Mouse (Mus musculus): ENCODE measurements around the gene Chchd10.

Chchd10 gene

DNA sequence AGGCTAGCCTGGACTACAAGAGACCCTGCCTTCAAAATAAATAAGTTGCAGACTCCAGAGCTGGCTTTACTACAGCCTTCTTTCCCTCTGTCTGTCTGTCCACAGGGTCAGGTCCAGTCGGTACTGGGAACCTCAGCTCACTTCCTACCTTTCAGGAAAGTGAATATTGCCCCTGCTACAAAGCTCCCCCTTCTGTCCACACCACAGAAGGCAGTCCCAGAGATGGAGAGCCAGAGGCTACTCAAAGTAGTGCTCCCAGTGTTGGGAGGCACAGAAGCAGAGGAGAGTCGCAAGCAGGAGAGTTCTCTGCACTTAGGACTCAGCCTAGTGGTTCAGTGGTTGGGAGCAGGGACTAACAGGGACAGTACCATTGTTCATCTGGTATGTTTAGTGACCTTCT, 8.6 kb upstream of the Chchd10 start:
- no peak for DNase-seq (ENCODE audit: low spot score)

DNA sequence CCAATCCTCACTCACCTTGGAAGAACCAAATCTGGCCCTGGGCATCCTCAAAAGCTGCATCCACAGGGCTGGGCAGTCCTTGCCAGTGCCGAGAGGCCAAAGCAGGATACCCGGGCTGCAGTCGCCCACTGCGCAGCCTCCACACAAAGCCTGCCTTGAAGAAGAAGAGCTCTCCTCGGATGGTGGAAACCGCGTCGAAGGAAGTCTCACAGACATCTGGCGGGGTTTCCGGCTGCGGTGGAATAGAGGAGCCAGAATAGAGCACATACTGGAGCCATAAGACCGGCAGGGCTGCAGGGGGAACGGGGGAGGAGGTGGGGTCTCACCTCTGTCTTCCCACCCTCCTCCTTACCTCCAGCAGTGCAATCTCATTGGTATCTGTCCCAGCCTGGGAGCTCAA, 6.5 kb upstream of the Chchd10 start:
- no peak for DNase-seq (ENCODE audit: low spot score)

DNA sequence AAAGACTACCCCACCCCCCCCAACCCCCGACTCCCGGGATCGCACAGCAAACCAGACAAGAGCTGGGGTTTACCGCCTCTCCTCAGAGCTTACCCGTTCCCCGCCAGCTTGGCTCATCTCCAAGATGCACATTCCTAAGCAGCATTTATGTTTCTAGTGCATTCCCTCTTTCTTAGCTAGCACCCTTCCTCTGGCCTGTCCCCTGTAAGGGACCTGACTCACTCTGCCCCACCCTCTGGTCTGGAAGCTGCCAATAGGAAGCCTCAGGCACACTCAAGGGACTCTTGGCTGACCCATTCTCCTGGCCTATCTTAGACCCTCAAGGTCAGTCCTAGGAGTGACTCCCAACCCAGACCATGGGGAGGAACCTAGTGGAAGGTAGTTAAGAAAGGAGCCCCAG, 2.6 kb upstream of the Chchd10 start:
- peak; percentile 37 for DNase-seq (ENCODE audit: low spot score)

DNA sequence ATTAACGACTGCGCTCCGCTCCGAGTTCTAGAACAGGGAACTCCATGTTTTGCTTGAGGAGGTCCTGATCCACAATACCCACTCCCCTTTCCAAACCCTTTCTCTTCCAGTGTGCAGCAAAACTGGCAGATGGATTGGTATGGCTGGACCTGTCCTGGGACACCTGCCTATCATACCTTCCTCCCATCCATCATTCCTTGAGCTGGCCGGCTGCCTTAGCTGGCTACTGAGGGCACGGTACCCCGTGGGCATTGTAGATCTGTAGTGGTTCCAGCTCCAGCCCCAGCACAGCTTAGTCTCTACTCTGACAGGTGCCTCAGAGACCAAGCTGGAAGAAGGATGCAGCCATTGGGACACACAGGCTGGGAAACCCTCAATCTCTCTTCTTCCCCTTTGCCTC, 1.6 kb upstream of the Chchd10 start:
- no peak for DNase-seq (ENCODE audit: low spot score)

DNA sequence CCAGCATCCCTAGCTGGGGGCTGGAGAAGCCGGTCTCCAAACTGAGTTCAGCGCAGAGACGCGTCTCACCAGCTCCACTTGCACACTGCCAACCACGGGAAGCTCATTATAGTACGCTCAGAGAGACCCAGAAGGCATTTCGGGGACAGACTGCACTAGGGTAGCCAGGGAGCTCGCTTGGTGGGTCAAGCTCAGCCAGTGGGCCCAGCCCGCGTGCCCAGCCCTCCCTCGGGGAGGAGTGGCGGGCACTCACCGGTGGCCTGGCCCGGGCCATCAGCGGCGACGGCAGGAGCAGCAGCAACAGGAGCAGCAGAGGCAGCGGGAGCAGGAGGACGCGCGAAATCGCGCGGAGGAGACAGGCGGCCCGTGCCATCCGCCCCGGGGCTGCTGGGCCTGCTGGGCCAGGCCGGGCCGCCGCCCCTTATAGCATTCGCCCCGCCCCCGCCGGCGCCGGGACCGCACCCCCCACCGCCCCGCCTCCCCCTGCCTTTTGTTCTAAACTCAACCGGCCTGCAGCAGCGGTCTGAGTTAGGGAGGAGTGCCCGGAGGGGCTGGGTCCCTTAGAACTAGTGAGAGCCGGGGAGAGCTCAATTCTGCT, 750 bp upstream of the Chchd10 start:
- DNase-seq (ENCODE audit: low spot score): peak; percentile 72

DNA sequence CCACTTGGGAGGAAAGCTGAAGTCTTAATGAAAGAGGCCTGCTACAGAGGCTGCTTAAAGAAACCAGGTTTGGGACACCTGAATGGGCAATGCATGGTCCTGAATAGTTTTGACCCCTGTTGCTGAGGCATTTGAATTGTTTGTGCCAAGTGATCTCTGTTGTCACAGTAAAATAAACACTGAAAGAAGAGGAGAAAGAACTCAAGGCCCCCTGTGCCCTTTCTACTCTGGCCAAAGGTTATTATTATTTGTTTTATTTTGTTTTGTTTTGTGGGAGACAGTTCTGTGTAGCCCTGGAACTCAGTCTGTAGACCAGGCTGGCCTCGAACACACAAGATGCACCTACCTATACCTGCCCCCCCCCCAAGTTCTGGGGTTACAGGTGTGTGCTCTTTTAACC, 2.1 kb downstream of the Chchd10 start:
- DNase-seq (ENCODE audit: low spot score): no peak

DNA sequence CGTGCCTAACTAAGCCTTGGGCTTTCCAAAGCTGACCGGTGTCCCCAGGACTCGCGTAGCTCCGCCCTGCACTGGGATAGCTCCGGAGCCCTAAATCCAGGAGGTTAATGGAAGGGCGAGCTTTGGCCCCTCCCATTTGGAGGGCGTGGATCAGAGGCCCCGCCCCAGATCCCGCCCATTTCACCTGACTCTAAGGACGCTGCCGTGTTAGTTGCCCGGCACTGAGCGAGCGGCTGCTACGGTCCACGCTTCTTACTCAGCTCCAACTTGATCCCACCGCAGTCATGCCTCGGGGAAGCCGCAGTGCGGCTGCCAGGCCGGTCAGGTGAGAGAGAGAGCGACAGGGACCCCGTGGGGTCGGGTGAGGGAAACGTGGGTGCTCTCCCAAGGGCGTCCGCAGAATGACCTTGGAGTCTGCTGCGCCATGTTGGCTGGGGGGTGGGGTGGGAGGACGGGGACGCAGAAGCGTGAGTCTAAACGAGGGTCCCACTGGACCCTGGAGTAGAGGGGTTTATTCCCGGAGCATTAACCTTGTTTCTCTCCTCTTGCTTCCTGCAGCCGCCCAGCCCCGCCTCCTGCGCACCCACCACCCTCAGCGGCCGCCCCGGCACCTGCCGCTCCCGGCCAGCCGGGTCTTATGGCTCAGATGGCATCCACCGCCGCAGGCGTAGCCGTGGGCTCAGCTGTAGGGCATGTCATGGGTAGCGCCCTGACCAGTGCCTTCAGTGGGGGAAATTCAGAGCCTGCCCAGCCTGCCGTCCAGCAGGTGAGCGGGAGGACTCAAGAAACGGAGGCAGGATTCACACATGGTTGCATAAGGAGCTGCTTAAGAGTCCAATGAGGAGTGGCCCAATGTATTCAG, 3.0 kb downstream of the Chchd10 start, which contains the start of gene Mmp11:
Gene Mmp11 (minus strand): TSS at position 817 of the 862 bp plus-strand sequence.
- DNase-seq (ENCODE audit: low spot score): peak; percentile 88

DNA sequence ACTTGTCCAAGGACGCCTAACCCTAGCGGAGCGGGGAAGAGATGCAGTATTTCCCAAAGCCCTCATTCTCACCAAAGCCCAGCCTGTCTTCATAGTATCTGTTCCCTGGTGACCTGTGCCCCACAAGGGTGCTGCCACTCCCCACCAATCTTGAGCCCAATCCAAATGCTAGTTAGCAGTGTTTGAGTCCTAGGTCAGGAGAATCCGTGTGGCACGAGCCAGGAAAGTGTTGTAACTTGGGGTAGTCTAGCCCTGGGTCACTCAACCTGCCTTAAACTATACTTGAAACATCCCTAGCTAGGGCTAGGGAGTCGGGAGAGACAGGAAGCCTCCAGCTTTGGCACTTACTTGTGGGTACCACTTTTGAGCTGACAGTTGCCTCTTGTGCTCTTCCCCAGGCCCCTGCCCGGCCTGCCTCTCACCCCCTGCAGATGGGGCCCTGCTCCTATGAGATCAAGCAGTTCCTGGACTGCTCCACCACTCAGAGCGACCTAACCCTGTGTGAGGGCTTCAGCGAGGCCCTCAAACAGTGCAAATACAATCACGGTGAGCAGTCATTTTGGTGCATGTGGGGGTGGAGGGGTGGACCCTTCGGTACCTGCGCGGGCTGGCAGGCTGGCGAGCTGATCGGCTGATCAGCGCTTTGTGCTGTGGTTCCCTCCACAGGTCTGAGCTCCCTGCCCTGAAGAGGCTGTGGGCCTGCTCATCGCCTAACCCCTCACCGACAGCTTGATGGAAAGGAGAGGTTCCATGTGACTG, 4.2 kb downstream of the Chchd10 start:
- peak; percentile 26 for DNase-seq (ENCODE audit: low spot score)

DNA sequence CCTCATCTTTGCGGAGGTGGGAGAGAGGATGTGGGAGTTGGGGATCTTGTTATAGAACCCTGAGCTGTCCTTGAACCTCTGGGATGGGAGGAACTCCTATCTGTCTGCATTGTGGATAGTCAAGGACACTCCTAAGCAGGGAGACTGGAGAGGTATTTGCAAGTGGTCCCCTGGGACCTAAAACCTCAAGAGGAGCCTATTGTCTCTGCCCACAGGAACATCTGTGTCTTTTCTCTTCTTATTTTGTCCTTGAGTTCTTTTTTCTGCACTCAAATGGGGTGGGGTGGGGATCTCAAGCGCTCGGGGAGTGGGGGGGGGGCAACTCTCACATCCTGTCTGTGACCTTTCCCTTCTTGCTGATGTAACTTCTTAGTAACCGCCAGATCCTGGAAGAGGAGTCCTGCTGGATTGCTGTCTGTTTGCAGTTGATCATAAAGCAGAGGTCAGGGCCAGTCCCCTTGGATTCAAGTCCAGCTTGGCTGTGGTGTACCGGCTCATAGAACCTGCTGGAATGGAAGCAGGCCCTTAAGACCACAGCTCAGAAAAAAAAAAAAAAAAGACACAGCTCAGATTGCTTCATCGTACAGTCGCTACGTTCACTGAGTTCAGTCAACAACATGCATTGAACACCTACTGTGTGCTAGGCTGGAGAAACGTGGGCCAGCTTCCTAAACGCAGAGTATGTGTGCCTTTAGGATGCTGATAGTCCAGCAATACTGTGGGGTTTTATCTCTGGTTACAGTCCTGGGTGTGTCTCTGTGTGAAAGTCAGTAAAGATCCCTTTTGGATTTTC, 5.1 kb downstream of the Chchd10 start:
- DNase-seq (ENCODE audit: low spot score): peak; percentile 81

DNA sequence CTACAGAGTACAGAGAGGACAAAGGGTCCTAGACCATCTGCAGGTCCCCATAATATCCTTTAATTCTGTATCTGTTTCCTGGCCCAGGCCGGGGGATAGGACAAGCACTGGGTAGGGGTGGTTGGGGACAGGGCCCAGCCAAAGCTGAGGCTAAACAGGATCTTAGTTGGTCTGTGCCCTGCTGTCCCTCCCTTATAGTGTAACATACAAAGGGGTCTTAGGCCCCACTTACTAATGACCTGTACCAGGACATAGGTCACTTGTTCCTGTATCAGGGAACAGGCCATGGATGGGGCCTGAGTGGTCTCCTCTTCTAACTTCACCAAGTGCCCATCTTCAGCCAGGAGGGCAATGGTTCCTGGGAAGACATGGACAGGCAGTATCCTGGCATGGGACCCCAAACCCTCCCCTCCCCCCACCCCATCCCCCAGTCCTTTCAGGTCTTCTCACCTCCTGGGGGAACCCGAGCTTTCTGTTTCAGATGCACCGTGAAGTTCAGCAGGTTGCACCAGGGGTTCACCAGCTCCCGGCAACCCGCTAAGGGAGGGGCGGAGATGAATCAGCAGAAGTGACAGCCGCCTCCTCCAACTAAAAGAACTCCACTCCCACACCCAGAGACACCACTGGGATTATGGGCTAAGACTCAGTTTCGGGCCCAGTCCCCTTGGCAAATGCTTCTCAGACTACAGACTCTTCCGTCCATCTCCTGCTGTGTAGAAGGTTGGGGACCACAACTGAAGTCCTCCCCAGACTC, 6.7 kb downstream of the Chchd10 start:
- DNase-seq (ENCODE audit: low spot score): no peak

DNA sequence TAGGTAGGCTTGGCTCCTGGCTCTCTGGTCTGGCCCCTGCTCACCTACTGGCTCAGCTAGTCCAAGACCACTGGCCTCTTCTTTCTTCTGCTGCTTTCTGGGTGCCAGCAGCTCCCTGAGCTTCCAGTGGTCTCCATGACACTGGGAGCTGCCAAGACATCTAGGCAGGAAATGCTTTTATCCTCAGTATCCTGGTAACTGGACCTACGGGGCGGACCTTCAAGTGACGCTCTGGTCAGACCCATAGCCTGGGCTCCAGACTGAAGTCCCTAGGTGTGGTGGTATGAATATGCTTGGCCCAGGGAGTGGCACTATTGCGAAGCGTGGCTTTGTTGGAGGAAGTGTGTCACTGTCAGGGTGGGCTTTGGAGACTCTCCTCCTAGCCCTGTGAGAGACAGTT, 7.6 kb downstream of the Chchd10 start, which contains the start of gene Gm867:
Gene Gm867 (minus strand): TSS at position 153 of the 400 bp plus-strand sequence.
- DNase-seq (ENCODE audit: low spot score): no peak

DNA sequence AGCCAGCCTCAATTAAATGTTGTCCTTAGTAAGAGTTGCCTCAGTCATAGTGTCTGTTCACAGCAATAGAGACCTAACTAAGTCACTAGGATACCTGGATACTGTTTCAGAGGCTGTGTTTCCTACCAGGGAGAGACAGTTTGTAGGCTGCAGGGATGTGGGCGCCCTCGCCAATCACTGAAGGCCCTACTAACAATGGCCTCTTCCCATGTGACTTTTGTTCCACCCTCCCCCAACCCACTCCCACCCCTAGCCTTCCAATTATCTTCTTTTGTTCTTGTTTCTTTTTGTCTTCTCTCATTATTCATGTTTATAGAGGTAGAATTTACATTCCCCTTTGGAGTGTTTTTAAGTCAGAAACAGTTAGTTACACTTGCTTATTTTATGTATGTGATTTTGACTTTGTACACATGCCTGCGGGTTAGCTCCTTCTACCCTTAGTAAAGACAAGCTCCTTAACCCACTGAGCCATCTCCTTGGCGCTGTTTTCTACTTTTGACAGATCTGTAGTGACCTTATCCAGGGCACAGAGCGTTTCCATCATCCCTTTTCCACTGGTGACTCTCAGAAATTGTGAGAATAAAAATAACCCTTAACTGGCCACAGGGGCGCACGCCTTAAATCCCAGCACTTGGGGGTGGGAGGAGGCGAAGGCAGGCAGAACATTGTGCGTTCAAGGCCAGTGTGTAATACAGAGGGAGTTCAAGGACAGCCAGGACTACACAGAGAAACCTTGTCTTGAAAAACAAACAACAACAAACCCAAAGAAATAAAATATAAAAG, 8.3 kb downstream of the Chchd10 start:
- DNase-seq (ENCODE audit: low spot score): no peak

DNA sequence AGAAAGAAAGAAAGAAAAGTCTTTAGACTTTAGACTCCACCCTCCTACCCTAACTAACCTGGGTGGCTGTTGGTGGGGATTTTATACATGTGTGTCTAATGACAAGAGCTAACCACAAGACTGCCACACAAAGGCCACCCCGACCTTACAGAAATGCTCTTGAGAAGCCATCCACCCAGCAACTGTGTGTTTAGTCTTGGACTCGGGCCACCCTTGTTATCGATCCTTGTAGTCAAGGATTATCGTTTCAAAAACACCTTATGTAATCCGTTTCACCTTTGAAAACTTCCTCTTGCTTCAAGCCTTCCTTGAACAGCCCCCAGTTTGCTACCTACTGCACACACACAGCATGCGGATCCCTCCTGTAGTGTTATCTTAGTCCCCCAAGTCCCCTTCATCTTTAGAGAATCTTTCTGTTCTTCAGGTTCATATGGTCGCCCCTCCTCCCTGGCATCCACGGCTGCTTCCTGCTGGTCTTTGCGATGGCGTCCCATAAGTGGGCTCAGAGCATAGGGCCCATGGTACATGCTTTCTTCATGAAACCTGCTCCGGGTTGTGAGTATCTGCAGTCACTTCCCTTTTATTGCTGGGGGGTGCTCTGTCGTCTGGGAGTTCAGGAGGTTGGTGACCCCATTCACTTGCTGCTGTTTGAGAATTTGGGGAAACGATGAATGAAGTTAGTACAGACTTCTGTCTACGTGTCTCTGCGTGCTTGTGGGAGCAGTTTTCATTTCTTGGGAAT, 10.0 kb downstream of the Chchd10 start, which contains the start of gene Vpreb3:
Gene Vpreb3 (plus strand): TSS at position 322 of the 742 bp plus-strand sequence.
- DNase-seq (ENCODE audit: low spot score): no peak

DNA sequence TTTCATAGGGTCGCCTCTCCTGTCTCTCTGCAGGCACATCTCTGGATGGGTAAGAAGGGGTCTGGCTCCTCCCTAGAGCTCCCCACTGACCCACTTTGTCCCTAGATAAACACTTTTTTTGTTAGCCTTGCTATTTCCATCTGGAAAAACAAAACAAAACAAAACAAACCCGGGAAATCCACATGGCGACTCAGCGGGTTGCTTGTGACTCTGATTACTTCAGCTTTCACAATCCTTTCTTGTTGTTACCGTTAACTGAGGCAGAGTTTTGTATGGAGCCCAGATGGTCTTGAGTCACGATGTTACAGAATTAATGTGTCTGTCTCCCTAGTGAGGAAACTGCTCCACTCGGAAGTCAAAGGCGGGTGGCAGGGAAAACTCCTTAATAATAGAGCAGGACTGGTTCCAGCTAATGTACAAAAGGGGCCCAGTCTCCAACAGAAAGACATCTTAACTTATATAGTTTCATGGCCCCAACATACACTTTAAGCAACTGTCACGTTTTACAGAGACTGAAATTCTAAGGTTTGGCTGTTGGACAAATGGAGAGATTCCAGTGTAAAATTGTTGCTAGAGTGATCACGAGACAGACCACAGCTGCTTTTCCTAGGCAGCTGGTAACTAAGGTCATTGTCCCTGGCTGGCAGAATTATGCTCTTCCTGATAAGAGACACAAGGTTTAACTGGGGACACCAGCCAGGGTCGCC, 11.3 kb downstream of the Chchd10 start:
- DNase-seq (ENCODE audit: low spot score): peak; percentile 53

DNA sequence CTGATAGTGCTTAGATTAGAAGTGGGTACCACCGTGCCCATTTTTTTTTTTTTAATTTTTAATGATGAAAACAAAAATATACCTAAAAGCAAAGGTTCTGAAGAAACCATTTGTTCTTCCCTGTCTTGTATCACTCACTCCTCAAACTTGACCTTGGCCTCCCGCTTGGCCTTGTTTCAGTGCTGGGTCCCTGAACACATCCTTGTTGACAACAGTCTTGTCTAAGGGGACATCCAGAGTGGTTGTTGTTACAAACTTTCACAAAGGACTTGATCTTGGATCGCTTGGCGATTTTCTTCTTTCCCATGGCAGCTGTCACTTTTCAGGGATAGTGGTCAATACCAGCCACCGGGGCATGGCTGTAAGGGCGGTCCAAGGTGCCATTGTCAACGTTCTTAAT, 12.3 kb downstream of the Chchd10 start:
- no peak for DNase-seq (ENCODE audit: low spot score)

DNA sequence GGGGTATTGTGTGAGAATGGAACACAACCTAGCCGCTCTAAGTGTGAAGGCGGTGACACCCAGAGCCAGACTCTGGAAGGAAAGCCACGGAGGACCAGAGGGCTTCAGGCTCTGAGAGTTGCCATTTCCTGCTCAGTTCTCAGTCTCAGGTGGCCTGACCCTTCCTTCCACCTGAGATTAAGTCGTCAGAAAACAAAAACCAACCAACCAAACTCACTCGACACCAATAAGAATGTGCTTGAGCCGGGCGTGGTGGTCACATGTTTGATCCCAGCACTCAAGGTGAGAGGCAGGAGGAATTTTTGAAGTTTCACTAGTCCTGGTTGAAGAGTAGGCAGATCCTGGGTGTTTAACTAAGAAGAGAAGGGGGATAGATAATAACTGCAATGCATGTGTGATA, 13.0 kb downstream of the Chchd10 start:
- DNase-seq (ENCODE audit: low spot score): no peak

DNA sequence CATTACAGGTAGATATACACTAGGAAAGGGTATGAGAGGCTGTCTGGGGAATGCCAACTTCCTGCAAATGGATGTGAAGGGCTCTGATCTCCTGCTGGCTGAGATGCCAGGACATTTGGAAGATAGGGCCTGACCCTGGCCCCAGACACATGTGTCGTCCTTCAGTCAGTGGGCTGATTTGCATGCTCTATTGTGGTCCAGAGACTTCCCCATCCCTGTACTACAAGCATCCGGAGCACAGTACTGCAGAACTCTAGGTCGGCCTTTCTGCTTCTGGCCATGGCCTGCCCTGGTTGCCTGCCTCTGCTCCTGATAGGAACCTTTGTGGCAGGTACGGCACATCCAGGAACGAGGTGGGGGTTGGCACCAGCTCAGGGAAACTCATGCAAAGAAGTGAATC, 15.1 kb downstream of the Chchd10 start:
- DNase-seq (ENCODE audit: low spot score): no peak

DNA sequence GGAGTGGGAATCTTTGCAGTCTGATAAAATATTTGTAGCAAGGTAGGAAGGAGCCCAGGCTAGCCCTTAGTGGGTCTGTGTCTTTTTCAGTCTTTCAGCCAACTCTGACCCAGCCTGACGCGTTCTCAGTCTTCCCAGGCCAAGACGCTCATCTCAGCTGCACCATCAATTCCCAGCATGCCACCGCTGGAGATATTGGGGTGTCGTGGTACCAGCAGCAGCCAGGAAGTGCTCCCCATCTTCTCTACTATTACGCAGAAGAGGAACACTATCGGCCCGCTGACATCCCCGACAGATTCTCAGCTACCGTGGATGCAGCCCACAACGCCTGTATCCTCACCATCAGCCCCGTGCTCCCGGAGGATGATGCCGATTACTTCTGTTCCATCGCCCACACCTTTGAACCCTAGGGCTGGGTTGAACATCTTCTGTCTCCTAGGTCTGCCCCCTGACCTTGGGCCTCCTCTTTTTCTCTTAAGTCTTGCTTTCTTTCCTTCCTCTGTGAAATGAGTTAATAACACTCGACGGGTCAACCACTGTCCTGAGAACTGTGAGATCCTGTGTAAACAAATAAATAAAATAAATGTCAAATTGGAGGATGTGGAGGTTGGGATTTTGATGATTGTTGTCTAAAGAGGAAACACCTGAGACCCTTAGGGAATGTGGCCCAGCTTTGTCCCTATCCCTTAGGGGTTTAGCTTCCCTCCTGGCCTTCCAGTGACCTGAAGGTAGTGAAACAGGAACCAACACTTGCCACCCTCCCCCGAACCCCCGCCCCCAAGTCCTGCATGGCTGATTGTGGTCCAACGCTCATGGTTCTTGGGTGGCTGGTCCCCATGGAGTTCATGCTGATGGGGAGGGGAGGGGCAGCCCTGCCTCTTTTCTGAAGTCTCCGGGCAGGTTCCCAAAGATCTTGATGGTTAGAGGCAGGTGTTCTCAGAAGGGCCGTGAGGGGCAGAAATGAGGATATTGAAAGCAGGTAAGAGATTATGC, 16.4 kb downstream of the Chchd10 start:
- no peak for DNase-seq (ENCODE audit: low spot score)

All from MN1 (cell line).